Mouse (Mus musculus) lung, embryonic 14.5 days (tissue): ENCODE data around the gene Fam198b. TPM values are rescaled to one million over a fixed set of nuclear protein-coding genes. Genes with fewer than 3 reads are reported as not detected.
A peak's percentile ranks its signal among the peaks of the same experiment; 100 is the strongest.

ENCODE experiments used
- ATAC-seq: fragments of 200-750 bp; cut with Nextera tagmentation; 2 replicates; pipeline ENCODE4 v1.8.0; 2017; ENCODE audit warnings: mild to moderate bottlenecking, moderate TSS enrichment, moderate library complexity; ENCODE audit not compliant: insufficient read depth
- DNase-seq: peaks from one replicate; pipeline ENCODE4 v3.0.0-alpha.2; 2015
- H3K27ac ChIP-seq: fragments of 300-500 bp; sonication (generic); 2 replicates; pipeline ENCODE4 v1.5.1; 2014; ENCODE audit warnings: low read depth, mild to moderate bottlenecking, moderate library complexity
- H3K27me3 ChIP-seq: fragments of 300-500 bp; sonication (generic); 2 replicates; pipeline ENCODE4 v1.6.1; 2014; ENCODE audit warnings: low read length, control low read depth; ENCODE audit not compliant: insufficient read depth
- H3K36me3 ChIP-seq: fragments of 300-500 bp; sonication (generic); 2 replicates; pipeline ENCODE4 v1.6.1; 2014; ENCODE audit warnings: control low read depth; ENCODE audit not compliant: insufficient read depth
- H3K4me1 ChIP-seq: fragments of 300-500 bp; sonication (generic); 2 replicates; pipeline ENCODE4 v1.6.1; 2014; ENCODE audit warnings: antibody characterized with exemption, control low read depth; ENCODE audit not compliant: insufficient read depth
- H3K4me2 ChIP-seq: fragments of 300-500 bp; sonication (generic); 2 replicates; pipeline ENCODE4 v1.6.1; 2014; ENCODE audit warnings: mild to moderate bottlenecking
- H3K4me3 ChIP-seq: fragments of 300-500 bp; sonication (generic); 2 replicates; pipeline ENCODE4 v1.5.1; 2014; ENCODE audit warnings: low read depth, low read length
- H3K9ac ChIP-seq: fragments of 300-500 bp; sonication (generic); 2 replicates; pipeline ENCODE4 v1.6.1; 2014
- H3K9me3 ChIP-seq: fragments of 300-500 bp; sonication (generic); 2 replicates; pipeline ENCODE4 v1.6.1; 2016; ENCODE audit warnings: low read depth, low read length, control low read depth
- CTCF ChIP-seq: IDR thresholded peaks from 2 replicates; pipeline ENCODE4 v1.5.1; 2016; ENCODE audit warnings: antibody characterized with exemption, low read depth
- WGBS: fragments of 180-500 bp; shearing (Covaris S2); extraction: QIAGEN DNeasy Blood & Tissue Kit; methylation state at CpG from one replicate; pipeline ENCODE4 v1.1.7; 2014; 5-methylcytosine and 5-hydroxymethylcytosine counted together
- polyA plus RNA-seq: library from polyadenylated mRNA; unstranded; fragments of >200 nt; fragmentation: Nextera tagmentation; extraction: Ambion mirVana; gene quantifications from 2 replicates; pipeline ENCODE4 v1.2.1, GENCODE M21; 2014

Gene Fam198b
- polyA plus RNA-seq: 16.4 and 17.8 TPM in 2 replicates

- ATAC-seq (no peak), DNase-seq (no peak)
- TF ChIP-seq CTCF: no peak
- Histone ChIP-seq H3K27me3 (no peaks in the 10 kb centered on the region), H3K27ac (peak within 1 kb of the TSS; percentile 69; the same call in 1 of the 2 replicates), H3K4me1 (peaks cover 5% of the 10 kb centered on the region), H3K4me3 (peak within 1 kb of the TSS; percentile 42), H3K9ac (peak within 1 kb of the TSS; percentile 43), H3K9me3 (no peaks in the 10 kb centered on the region), H3K4me2 (peak within 1 kb of the TSS; percentile 71), H3K36me3 (no peaks in the 10 kb centered on the region)
- 24% methylated on average over 5 of the region's 5 CpGs for WGBS
Observed at GRCm38 (mm10) chr3:79884305-79884704, at the start of gene Fam198b. Gene Fam198b, plus strand, starts transcription at chr3:79884533.

- peak; percentile 54 for TF ChIP-seq CTCF
- ATAC-seq (no peak), DNase-seq (no peak)
- no peaks in the 10 kb centered on the region for H3K9me3 ChIP-seq
- no peaks in the 10 kb centered on the region for H3K27me3 ChIP-seq
- peaks cover 2% of the 10 kb centered on the region; the same call in 1 of the 2 replicates for H3K4me1 ChIP-seq
- H3K36me3 ChIP-seq: no peaks in the 10 kb centered on the region
- H3K27ac ChIP-seq: no peak overlapping the region
- H3K4me3 ChIP-seq: no peak overlapping the region
- H3K9ac ChIP-seq: no peak overlapping the region
- no peak overlapping the region for H3K4me2 ChIP-seq
- WGBS: 50% methylated on average over 6 of the region's 6 CpGs
Observed at GRCm38 (mm10) chr3:79838751-79839150, 45.6 kb upstream of the Fam198b start.

GRCm38 (mm10) chr3:79841475-79841874 lies 42.9 kb upstream of the Fam198b start:
- no peaks in the 10 kb centered on the region for H3K27me3 ChIP-seq
- peaks cover 2% of the 10 kb centered on the region; the same call in 1 of the 2 replicates for H3K4me1 ChIP-seq
- H3K9me3 ChIP-seq: no peaks in the 10 kb centered on the region
- no peaks in the 10 kb centered on the region for H3K36me3 ChIP-seq
- ATAC-seq (no peak), DNase-seq (no peak)
- 76% methylated on average over 6 of the region's 6 CpGs for WGBS
- no peak for TF ChIP-seq CTCF
- H3K4me2 ChIP-seq: peak overlapping the region; percentile 67
- H3K27ac ChIP-seq: 0 out of 2 replicates have a peak overlapping the region, but pooled peaks have one; percentile 86
- peak overlapping the region; percentile 53 for H3K4me3 ChIP-seq
- H3K9ac ChIP-seq: peak overlapping the region; percentile 59; the same call in 1 of the 2 replicates

- TF ChIP-seq CTCF: no peak
- peak; percentile 93 for DNase-seq
- WGBS: 7% methylated on average over 12 of the region's 12 CpGs
Observed at GRCm38 (mm10) chr3:79842165-79842564, 42.2 kb upstream of the Fam198b start.

GRCm38 (mm10) chr3:79842616-79843016 lies 41.7 kb upstream of the Fam198b start:
- Histone ChIP-seq H3K4me1 (peaks cover 2% of the 10 kb centered on the region; the same call in 1 of the 2 replicates), H3K4me3 (peak overlapping the region; percentile 53), H3K9ac (peak overlapping the region; percentile 59), H3K36me3 (no peaks in the 10 kb centered on the region), H3K27ac (peak overlapping the region; percentile 86), H3K27me3 (no peaks in the 10 kb centered on the region), H3K4me2 (peak overlapping the region; percentile 67), H3K9me3 (no peaks in the 10 kb centered on the region)
- WGBS: under 1% methylated on average over 19 of the region's 19 CpGs
- TF ChIP-seq CTCF: no peak
- ATAC-seq (peak; percentile 90), DNase-seq (peak; percentile 88)

More at GRCm38 (mm10) chr3:79842165-79842564, 42.2 kb upstream of the Fam198b start:
- Histone ChIP-seq H3K27ac (peak overlapping the region; percentile 86), H3K4me3 (peak overlapping the region; percentile 53), H3K4me1 (peaks cover 2% of the 10 kb centered on the region; the same call in 1 of the 2 replicates), H3K4me2 (peak overlapping the region; percentile 67), H3K36me3 (no peaks in the 10 kb centered on the region), H3K9me3 (no peaks in the 10 kb centered on the region), H3K9ac (peak overlapping the region; percentile 59), H3K27me3 (no peaks in the 10 kb centered on the region)
- peak; percentile 64 for ATAC-seq

GRCm38 (mm10) chr3:79843999-79844398 lies 40.3 kb upstream of the Fam198b start:
- TF ChIP-seq CTCF: no peak
- DNase-seq (no peak), ATAC-seq (no peak)
- H3K9me3 ChIP-seq: no peaks in the 10 kb centered on the region
- WGBS: 88% methylated on average over 9 of the region's 9 CpGs
- peaks cover 2% of the 10 kb centered on the region; the same call in 1 of the 2 replicates for H3K4me1 ChIP-seq
- H3K27ac ChIP-seq: no peak overlapping the region
- no peaks in the 10 kb centered on the region for H3K36me3 ChIP-seq
- no peak overlapping the region for H3K4me2 ChIP-seq
- no peak overlapping the region for H3K4me3 ChIP-seq
- H3K9ac ChIP-seq: no peak overlapping the region
- H3K27me3 ChIP-seq: no peaks in the 10 kb centered on the region

- H3K4me1 ChIP-seq: no peaks in the 10 kb centered on the region; the same call in 1 of the 2 replicates
- no peaks in the 10 kb centered on the region for H3K9me3 ChIP-seq
- H3K36me3 ChIP-seq: no peaks in the 10 kb centered on the region
- H3K4me2 ChIP-seq: no peak overlapping the region
- H3K4me3 ChIP-seq: no peak overlapping the region
- no peak overlapping the region for H3K9ac ChIP-seq
- ATAC-seq (no peak), DNase-seq (no peak)
- TF ChIP-seq CTCF: no peak
- H3K27ac ChIP-seq: no peak overlapping the region
- no peaks in the 10 kb centered on the region for H3K27me3 ChIP-seq
- WGBS: 75% methylated on average over 5 of the region's 5 CpGs
Observed at GRCm38 (mm10) chr3:79846633-79847032, 37.7 kb upstream of the Fam198b start.

- 23% methylated on average over 4 of the region's 4 CpGs for WGBS
Observed at GRCm38 (mm10) chr3:79848841-79849240, 35.5 kb upstream of the Fam198b start.

More at GRCm38 (mm10) chr3:79848841-79849240, 35.5 kb upstream of the Fam198b start:
- DNase-seq (peak; percentile 39), ATAC-seq (no peak)
- no peak overlapping the region for H3K4me2 ChIP-seq
- H3K27me3 ChIP-seq: no peaks in the 10 kb centered on the region
- no peak overlapping the region for H3K4me3 ChIP-seq
- no peaks in the 10 kb centered on the region for H3K9me3 ChIP-seq
- no peaks in the 10 kb centered on the region for H3K4me1 ChIP-seq
- no peak overlapping the region for H3K27ac ChIP-seq
- no peak for TF ChIP-seq CTCF
- no peak overlapping the region for H3K9ac ChIP-seq
- H3K36me3 ChIP-seq: no peaks in the 10 kb centered on the region
